Mouse (Mus musculus) right cerebral cortex, postnatal 4 days (tissue): ENCODE results near the gene Lysmd3.
"Not testable (repeated sequence)": the region's sequence is repeated elsewhere in the genome, so short reads cannot be mapped to it uniquely, and the experiment has no call there.

Experiments
- DNase-seq: peaks from one replicate; pipeline ENCODE4 v3.0.0-alpha.2; 2022

Gene Lysmd3

GRCm38 (mm10) chr13:81657351-81658052 is at the start of gene Lysmd3:
Gene Lysmd3 (plus strand): TSS chr13:81657663.
- peak; percentile 93 for DNase-seq

DNA sequence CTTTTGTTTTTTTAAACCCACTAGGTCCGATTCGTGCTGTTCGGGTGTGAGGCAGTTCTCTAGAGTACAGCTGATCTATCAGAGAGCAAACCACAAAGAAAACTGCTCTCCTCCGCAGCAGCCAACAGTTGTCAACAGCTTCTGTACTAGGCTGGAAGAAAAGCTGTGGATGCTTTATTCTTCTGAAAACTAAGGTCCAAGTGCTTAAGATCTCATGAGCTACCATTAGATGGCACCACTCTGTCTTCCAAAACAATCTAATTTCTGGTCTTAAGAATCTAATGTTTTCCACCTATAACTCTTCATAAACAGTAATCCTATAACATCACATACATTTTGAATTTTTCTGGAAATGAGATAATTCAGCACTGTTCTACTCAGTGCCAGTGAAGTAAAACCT is 47.1 kb upstream of the Lysmd3 start:
- DNase-seq = no peak

DNA sequence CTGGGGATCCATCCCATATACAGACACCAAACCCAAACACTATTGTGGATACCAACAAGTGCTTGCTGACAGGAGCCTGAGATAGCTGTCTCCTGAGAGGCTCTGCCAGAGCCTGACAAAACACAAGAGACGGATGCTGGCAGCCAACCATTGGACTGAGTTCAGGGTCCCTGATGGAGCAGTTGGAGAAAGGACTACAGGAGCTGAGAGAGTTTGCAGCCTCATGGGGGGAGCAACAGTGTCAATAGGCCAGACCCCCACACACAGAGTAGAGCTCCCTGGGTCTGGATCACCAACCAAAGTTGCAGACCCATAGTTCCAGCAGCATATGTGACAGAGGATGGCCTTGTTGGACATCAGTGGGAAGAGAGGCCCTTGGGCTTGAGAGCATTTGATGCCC is 29.6 kb upstream of the Lysmd3 start:
- DNase-seq = not testable (repeated sequence)

GRCm38 (mm10) chr13:81628631-81629190 is 28.8 kb upstream of the Lysmd3 start:
- no peak for DNase-seq

DNA sequence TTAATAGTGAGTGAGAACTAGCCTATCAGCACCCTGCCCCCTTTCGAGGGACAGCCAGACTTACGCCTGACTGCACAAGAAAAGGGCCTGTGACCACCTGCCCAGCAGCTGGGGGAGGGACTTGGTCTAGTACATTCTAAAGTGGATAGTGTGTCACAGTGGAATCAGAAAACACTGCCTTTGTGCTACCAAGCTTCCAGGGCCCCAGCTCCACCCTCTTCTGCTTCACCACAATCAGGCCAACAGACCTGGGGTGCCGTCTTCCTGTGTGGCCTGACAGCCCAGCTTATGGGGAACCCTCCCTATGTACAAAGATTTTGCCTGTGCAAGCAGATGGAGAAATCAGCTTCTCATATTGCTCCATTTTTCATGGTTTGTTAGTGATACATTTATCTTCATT is 28.1 kb upstream of the Lysmd3 start:
- DNase-seq = no peak

DNA sequence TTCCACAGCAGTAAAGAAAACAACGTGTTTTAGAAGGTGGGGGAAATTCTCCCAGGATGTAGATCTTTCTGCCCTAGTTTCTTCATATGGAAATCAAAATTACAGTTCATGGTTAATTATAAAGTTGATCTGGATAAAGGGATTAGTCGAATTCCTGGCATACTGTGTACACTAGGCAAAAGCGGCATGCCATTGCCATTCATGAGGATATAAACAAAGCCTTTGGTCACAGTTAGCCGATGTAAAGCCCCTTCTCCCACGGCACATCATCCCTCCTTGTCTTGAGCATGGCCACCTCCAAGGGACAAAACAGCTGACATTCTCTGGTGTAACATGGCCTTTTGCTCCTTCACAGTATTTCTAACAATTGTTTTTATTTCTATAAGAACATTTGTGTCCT is 26.9 kb upstream of the Lysmd3 start:
- DNase-seq = no peak

GRCm38 (mm10) chr13:81632720-81633415 is 24.6 kb upstream of the Lysmd3 start, which contains the start of gene Adgrv1:
Gene Adgrv1 (minus strand): TSS chr13:81633154.
- DNase-seq = peak; percentile 60

GRCm38 (mm10) chr13:81639624-81640023 is 17.8 kb upstream of the Lysmd3 start:
- DNase-seq = no peak

DNA sequence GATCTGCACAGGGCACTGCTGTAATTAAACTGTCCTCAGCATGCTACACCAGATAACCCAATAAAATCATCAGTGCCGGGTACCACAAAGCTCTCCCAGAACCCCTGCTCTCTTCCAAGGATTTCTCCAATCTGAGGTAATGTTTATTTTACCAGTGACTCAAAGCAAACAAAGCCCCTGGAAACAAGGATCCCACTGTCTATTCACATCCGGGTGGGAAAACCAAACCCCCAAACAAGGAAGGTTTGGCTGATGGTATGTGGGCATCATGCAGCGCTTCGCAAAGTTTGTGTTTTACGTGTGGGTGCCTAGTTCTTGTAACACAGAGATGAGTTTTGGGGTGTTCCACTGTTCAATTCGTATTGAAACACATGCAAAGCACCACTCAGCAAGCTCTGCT is 16.6 kb upstream of the Lysmd3 start:
- DNase-seq = no peak

- DNase-seq = peak; percentile 76
These were observed 16.0 kb upstream of the Lysmd3 start for GRCm38 (mm10) chr13:81641289-81642045.

DNA sequence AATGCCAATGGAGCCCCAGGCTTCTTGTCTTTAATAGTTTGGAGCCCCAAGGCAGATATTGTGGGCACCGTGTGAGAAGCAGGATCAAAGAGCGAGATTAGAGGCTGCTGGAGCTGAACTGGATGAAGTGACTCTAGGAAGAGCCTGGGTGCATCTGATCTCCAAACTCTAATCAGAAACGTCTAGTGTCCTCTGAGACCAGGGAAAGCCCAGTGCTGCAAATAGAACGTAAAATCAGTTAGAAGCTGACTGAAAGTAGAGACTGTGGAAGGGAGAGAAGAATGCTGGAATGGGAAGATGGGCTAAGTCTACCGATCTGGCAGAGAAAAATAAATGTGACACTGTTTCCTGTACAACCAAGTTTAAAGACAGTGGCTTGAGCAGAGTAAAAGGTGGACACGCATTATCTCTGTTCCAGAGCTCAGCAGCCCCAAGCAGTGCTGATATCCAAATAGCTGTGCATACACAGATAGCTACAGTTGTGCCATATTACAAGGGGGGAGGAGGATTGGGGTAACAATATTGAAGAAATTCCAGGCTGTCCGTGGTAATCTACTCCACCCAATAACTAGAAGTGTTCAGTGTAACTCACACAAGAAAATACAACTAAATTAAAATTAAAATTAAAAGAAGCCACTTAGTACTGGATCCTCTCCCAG is 14.8 kb upstream of the Lysmd3 start:
- DNase-seq = no peak

- no peak for DNase-seq
These were observed 13.4 kb upstream of the Lysmd3 start for GRCm38 (mm10) chr13:81644047-81644565.

DNA sequence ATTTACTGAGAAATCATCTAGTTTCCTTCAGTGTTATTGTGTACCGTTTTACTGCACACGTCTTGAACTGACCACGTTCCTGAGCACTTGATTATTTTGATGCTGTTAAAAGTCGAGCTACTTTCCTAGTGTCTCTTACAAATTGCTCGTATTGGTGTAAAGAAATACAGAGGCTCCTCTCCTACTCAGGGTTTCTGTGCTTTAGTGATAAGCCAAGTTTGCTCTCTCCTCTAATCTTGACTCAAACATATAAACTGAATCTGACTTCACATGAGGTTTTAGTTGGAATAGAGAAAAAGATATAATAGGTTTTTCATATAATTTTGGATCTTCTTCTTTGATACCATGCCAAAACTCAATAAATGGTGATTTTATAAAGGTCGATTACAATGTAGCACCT is 11.1 kb upstream of the Lysmd3 start:
- DNase-seq = no peak

DNA sequence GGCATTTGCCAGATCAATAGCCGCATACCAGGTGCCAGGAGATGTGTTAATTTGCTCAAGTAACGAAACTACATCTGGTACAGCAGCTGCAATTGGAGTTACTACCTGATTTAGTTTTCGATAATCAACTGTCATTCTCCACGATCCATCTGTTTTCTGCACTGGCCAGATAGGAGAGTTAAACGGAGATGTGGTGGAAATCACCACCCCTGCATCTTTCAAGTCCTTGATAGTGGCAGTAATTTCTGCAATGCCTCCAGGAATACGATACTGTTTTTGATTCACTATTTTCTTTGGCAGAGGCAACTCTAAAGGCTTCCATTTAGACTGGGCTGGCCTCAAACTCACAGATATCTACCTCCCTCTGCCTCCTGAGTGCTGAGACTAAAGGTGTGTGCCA is 7.1 kb upstream of the Lysmd3 start:
- not testable (repeated sequence) for DNase-seq

DNA sequence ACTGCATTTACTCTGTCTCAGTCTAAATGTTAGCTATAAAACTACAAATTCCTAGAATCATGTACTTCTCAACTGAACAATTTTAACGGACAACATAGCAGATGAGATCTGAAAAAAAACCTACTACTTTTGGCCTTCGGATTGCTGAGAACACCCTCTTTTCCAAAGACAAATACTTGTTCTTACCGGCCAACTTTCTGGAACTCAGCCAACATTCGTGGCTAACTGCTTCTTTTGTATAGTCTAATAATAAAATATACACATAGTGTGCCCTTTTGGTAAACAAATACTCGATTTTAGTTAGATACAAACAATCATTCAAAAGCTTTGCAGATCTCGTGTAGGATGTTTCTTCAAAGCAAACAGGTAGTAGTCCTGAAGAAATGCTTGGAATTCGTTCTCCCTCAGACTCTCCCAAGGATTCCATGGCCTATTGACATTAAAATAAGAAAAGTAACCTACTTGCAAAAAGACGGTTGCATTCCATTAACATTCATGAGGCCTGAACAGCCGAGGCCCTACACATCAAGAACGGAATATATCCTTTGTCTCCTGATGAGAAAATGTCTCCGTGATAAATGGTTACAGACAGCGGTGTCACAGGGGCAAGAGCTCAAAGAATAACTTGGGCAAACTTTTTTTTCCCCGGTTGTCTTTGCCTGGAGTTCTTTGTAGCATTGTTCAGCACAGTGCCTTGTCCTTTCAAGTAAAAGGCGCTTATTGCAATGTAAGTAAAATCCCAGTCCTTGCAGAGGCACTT is 1.2 kb upstream of the Lysmd3 start:
- DNase-seq = no peak

GRCm38 (mm10) chr13:81657008-81657350 is 484 bp upstream of the Lysmd3 start:
- DNase-seq = no peak

- DNase-seq = no peak
These were observed 740 bp downstream of the Lysmd3 start for GRCm38 (mm10) chr13:81658053-81658752.

GRCm38 (mm10) chr13:81663566-81664330 is 6.3 kb downstream of the Lysmd3 start:
- DNase-seq = no peak

DNA sequence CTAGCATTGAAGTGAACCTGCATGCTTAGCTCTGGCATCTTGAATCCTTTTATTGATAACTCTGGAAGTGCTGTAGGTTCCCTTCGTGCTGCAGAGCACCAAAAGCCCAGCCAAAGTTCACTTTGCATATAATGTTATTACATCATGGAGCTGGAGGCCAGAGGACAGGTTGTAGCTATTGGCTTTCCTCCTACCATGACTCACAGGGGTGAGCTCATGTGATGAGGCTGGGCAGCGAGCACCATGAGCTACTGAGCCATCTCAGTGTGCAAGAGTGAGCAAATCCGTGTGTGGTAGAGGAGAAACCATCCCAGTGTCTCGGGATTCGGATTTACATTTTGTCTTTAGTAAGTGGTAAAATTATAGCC is 6.9 kb downstream of the Lysmd3 start:
- DNase-seq = no peak

- no peak for DNase-seq
These were observed 10.2 kb downstream of the Lysmd3 start for GRCm38 (mm10) chr13:81667713-81668112.

DNA sequence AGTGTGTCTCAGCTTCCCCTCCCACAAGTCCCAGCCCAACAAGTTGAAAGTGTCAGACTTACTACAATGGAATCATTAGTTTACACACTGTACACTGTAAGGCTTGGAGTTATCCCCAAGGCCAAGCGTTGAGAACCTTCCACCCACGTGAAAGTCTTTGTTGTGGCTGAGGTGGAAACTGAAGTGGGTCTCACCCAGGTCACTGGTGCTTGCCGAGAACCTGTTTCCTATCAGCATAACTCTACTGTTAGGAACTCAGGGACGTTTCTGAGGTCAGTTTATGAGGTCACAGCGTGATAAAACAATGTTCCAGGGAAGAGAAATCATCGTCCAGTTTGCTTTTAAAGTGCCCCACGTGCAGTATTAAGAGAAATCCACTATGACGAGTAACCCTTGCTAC is 17.9 kb downstream of the Lysmd3 start:
- DNase-seq = no peak
